Mouse (Mus musculus) lung, adult 18-20 months (tissue): ENCODE results near the gene Ldlrad3.
A peak's percentile ranks its signal among the peaks of the same experiment; 100 is the strongest.

ENCODE experiments used
- DNase-seq, 2 experiments: peaks; one replicate each; pipeline ENCODE4 v3.0.0; 2022; ENCODE audit warnings: mixed read lengths in 2 of 2

Ldlrad3 gene

DNA sequence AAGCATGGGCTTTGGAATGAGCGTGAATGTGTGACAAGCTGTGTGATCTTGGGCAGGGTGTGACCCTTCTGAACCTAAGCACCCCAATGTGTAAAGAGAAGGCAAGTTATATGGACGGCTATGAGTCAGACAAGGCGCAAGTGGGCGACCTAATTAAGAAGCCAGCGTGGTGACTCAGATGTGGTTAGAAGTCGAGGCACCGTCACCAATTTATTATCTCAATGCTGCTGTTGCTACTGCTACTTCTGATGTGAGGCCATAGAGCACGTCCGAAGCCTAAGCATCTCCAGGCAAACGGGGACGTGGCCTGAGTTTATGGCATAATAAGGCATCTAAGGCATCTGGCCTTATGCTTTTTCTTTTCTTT, 151.7 kb downstream of the Ldlrad3 start:
- DNase-seq: no peak

GRCm38 (mm10) chr2:102033818-102034512, 152.2 kb downstream of the Ldlrad3 start:
- DNase-seq: no peak

- DNase-seq: no peak
Observed at GRCm38 (mm10) chr2:102032713-102033343, 153.4 kb downstream of the Ldlrad3 start.

- peak; percentile 40 to 44 for DNase-seq
Observed at GRCm38 (mm10) chr2:102030652-102031051, 155.5 kb downstream of the Ldlrad3 start.

GRCm38 (mm10) chr2:102030152-102030551, 156.0 kb downstream of the Ldlrad3 start:
- no peak for DNase-seq

- DNase-seq: no peak
Observed at GRCm38 (mm10) chr2:102029682-102030081, 156.5 kb downstream of the Ldlrad3 start.

GRCm38 (mm10) chr2:102027265-102027664, 158.9 kb downstream of the Ldlrad3 start:
- DNase-seq: no peak

- no peak for DNase-seq
Observed at GRCm38 (mm10) chr2:102026156-102026555, 160.0 kb downstream of the Ldlrad3 start.

DNA sequence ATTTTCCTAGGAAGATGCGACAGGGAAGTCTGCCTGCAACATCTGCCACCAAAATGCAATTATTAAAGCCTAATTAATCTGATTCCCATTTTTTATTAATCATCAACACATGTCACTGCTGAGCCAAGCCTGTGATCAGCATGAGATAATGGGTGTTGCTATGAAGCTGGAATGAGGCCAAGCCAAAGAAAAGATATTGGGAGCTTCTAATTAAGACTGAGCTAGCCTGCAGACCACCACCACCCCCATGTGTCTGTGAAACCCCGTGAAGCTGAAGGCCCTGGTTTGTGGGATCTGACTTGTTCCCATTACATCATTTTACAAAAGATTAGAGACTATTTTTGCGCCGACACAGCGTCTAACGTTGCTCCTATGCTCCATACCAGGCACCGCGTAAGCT, 161.7 kb downstream of the Ldlrad3 start:
- no peak for DNase-seq

DNA sequence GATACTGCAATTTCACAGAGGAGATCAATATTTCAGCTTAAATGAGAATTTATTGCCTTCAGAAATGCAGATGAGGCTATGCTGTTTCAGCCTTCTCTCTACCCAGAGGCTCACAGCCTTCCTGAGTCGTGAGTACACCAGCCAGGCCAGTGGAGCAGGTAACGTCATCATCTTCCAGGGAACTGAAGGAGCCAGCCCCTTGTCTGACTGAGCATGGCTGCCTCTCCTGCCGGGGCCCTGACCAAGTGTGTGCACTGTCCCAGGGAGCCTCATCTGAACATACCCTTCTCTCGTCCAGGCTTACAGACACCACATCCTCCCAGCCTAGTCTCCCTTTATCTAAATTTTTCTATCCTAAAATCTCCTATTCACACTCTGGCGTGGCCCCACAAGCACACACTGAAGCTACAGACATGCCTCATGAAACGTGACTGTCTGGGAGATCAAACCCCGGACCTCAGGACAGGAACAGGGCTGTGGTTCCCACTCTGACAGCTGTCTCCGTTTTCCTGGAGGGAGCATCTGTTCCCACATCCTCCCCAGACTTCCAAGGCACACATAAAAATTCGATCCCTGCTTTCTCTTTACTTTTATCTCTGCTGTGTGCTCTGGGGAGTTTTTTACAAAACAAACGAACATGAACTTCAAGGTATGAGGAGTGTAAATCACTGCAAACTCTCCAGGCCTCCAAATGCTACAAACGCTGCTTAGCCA, 164.7 kb downstream of the Ldlrad3 start:
- DNase-seq: no peak

GRCm38 (mm10) chr2:102020546-102020945, 165.6 kb downstream of the Ldlrad3 start:
- no peak for DNase-seq

DNA sequence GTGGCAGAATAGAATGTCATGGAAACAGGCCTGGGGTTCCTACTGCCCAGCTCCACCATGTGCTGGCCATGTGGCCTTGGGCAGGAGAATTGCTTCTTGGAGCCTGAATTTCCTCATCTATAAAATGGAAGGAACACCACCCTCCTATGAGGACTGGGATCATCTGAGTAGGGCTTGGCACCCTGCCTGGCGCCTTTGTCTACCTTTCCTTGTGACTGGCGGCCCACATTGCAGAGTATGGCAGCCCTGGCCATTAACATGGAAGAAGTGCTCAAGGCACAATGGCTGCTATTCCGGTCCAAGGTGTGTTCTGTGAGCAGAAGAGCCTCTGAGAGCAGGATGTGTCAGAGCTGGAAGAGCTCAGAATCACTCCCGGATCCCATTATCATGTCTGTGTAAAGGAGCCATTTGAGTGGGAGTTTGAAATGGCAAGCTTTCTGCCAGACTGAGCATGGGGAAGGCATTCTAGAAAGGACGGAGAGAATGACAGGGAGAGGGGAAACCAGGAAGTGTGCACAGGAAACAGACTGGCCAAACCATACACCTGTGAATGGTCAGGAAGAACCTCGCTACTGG, 171.6 kb downstream of the Ldlrad3 start:
- no peak for DNase-seq

GRCm38 (mm10) chr2:102011311-102011975, 174.7 kb downstream of the Ldlrad3 start:
- no peak for DNase-seq

GRCm38 (mm10) chr2:102009766-102010265, 176.4 kb downstream of the Ldlrad3 start:
- peak in 1 of 2 experiments; percentile 21 for DNase-seq

- no peak for DNase-seq
Observed at GRCm38 (mm10) chr2:102006143-102006542, 180.0 kb downstream of the Ldlrad3 start.

- no peak for DNase-seq
Observed at GRCm38 (mm10) chr2:102005377-102006007, 180.7 kb downstream of the Ldlrad3 start.

- DNase-seq: no peak
Observed at GRCm38 (mm10) chr2:102003776-102004264, 182.4 kb downstream of the Ldlrad3 start.

DNA sequence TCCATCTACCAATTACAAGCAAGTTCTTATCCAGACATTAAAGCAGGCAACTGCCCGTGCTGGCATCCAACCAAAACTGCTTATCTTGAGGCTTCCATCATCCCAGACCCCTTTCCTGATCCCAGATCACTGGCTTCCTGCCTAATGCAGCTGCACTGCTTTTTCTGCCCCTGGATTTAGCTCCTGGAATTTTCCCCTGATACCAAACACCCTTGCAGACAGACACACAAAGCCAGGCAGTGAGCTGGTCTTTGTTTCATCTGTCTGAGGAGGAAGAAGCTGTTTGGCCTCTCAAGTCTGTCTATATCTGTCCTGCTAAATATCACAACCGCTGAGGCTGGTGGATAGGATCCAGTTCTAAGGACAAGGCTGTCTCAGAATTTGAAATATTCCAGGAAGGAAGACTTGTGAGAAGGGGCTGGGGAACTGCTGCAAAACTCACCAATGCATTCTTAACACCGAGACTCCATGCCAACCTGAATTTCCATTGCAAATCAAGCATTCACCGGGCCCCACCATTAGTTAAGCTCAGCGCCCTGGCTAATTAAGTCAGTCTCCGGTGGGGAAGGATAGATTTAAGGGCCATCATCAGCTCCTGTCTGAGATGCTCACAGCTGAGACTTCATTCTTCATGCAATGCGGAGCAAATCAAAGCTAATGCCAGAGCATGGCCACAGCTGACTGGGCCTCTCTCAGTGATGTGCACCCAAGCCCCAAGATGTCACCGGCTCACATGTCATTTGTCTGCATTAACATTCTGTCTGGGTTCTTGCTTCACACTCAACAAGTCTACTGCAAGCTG, 183.0 kb downstream of the Ldlrad3 start:
- no peak for DNase-seq

DNA sequence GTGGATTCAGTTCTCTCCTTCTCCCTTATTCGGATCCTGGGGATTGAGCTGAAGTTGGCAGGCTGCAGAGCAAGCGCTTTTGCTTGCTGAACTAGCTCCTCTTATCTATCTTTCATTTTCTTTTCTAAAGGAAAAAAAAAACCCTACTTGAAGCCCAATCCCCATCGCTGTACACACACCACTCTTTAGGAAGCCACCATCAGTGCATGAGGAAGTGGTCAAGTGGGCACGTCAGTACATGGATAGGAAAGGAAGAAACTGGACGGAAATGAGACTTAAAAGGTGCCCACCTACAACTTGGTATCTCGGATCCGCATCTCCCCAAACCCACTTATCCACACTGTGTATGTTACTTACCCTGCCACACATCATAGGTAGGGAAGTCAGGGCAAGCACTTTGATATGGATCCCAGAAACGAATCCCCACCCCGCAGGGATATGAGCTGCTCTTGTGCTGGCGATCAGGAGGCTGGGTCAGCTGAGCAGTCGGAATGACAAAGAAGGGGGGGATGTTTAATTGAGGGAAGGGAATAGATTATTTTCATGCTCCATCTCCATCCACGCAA, 183.7 kb downstream of the Ldlrad3 start:
- no peak for DNase-seq

- peak; percentile 37 to 74 for DNase-seq
Observed at GRCm38 (mm10) chr2:102001661-102002060, 184.5 kb downstream of the Ldlrad3 start.
